Mouse (Mus musculus) c-Kit-positive CD71-positive TER-119-positive erythroid progenitor cells, embryonic 14.5 days (primary cell): ENCODE results near the gene Dync1li1.

Source experiments
- DNase-seq: peaks from one replicate; pipeline ENCODE4 v3.0.0-alpha.2; 2013; ENCODE audit warnings: low spot score

Gene Dync1li1

DNA sequence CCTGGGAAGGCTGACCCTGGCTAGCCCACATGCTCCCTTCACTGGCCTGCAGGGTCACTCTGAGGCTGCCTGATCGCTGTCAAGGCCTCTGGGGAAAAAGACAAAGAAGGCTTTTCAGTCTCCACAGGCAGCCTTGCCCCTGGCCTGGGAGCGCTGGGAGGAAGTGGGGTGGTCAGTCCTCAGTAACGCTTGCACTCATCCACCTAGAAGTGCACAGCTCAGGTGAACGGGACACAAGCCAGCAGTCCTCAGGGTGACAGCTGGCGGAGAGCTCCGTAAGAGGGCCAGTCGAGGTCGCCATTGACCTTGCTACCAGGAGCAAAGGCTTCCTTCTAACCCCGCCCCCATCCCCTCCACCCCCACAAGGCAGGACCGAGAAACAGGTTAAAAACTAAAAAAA lies 79.5 kb downstream of the Dync1li1 start:
- DNase-seq = no peak

GRCm38 (mm10) chr9:114770224-114770623 lies 81.6 kb downstream of the Dync1li1 start:
- DNase-seq = no peak

- no peak for DNase-seq
These were observed 83.0 kb downstream of the Dync1li1 start for GRCm38 (mm10) chr9:114771565-114771964.
